Mouse (Mus musculus): ENCODE data around the gene Ptma.

DNA sequence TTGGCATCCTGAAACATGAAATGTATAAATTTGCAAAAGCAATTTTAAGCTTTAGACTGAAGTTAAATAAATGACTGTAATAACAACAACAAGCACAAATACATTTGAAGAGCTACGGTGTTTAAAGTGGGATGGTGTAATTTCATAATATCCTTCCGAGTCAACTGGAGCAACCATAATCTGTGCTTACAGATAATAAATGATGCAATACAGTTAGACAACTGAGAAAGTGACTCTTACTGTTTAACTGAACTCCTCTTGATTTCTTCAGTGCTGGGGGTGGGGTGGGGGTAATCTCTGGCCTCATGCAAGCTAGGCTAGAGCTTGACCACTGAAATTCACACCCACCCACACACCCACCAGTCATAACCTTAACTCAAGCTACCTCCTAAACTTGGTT is 44.9 kb downstream of the Ptma start:
- TF ChIP-seq EP300 (IDR thresholded peaks at IDR 0.05; ENCODE audit: low read depth) (no peak), CTCF (IDR thresholded peaks at IDR 0.05; ENCODE audit: low read depth) (no peak)
